Mouse (Mus musculus): ENCODE measurements around the gene Slc12a3. TPM values are rescaled to one million over a fixed set of nuclear protein-coding genes. Genes with fewer than 3 reads are reported as not detected.
A peak's percentile ranks its signal among the peaks of the same experiment; 100 is the strongest.

Slc12a3 gene
- polyA plus RNA-seq, 1 experiment: 600 TPM

DNA sequence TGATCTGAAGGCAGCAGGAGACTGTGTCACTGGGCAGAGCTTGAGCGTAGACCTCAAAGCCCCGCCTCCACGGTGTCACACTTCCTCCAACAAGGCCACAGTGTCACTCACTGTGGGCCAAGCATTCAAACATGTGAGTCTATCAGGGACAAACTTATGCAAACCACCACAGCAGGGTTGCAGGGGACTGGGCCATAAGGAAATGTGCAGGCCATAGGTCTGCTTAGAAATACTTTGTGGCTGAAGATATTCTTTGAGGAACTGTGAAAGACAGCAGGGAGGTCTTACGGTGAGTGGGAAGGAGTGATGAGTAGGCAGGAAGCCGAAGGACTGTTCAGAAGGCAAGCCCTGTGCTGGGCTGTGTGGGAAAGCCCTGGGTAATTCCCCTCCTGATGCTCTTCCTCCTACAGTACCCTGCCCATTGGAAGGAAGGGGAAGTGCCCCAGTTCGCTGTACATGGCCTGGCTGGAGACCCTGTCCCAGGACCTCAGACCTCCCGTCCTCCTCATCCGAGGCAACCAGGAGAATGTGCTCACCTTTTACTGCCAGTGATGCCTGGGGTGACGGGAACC, 36.5 kb downstream of the Slc12a3 start:
- Histone ChIP-seq H3K36me3 (ENCODE audit: control insufficient read depth, insufficient read depth, low read length) (no peaks in the 10 kb centered on the region), H3K27me3 (replicated peaks; ENCODE audit: control insufficient read depth, insufficient read depth, low read length) (no peaks in the 10 kb centered on the region), H3K4me1 (ENCODE audit: control insufficient read depth, insufficient read depth, low read length) (peaks cover 31% of the 10 kb centered on the region), H3K27ac (ENCODE audit: insufficient read depth, low read depth, low read length) (no peak overlapping the region), H3K4me3 (ENCODE audit: insufficient read depth, low read depth, low read length) (no peak overlapping the region)
- WGBS: 82% methylated on average over 9 of the region's 9 CpGs
- TF ChIP-seq POLR2A (IDR thresholded peaks at IDR 0.05; ENCODE audit: low read depth, low read length) (peak; percentile 68), CTCF (conservative IDR thresholded peaks at IDR 0.05; ENCODE audit: insufficient read depth, insufficient read length, low read depth, low read length) (no peak)
- DNase-seq: peak; percentile 72

DNA sequence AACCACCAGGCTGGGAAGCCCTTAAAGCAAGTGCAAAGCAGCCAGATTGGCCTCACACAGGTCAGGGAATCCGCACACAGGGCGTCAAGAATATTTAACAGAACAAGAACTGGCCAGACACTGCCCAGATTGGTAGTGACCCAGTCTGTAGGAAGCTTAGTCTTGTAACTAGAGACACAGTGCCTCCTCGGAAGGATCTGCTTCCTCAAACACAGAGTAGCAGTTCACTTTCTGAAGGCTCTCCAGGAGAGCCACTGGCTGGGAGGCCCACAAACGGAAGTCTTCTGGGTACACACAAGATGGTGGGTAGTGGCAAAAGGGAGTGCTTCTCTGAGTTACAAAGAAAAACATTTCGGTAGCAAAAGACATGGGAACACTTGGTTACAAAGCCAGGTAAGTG, 41.8 kb downstream of the Slc12a3 start:
- H3K27ac ChIP-seq (ENCODE audit: insufficient read depth, low read depth, low read length): no peak overlapping the region
- no peak overlapping the region for H3K4me3 ChIP-seq (ENCODE audit: insufficient read depth, low read depth, low read length)
- peak; percentile 45 for DNase-seq
- H3K4me1 ChIP-seq (ENCODE audit: control insufficient read depth, insufficient read depth, low read length): no peaks in the 10 kb centered on the region; the same call in 1 of the 2 replicates
- no peak for TF ChIP-seq CTCF (conservative IDR thresholded peaks at IDR 0.05; ENCODE audit: insufficient read depth, insufficient read length, low read depth, low read length)
- no peaks in the 10 kb centered on the region for H3K27me3 ChIP-seq (replicated peaks; ENCODE audit: control insufficient read depth, insufficient read depth, low read length)
- H3K36me3 ChIP-seq (ENCODE audit: control insufficient read depth, insufficient read depth, low read length): no peaks in the 10 kb centered on the region
- WGBS: 76% methylated on average over 5 of the region's 5 CpGs

GRCm38 (mm10) chr8:94372955-94373599, 44.1 kb downstream of the Slc12a3 start:
- TF ChIP-seq POLR2A (IDR thresholded peaks at IDR 0.05; ENCODE audit: low read depth, low read length) (no peak), CTCF (conservative IDR thresholded peaks at IDR 0.05; ENCODE audit: insufficient read depth, insufficient read length, low read depth, low read length) (no peak)
- Histone ChIP-seq H3K4me1 (ENCODE audit: control insufficient read depth, insufficient read depth, low read length) (no peaks in the 10 kb centered on the region; the same call in 1 of the 2 replicates), H3K27me3 (replicated peaks; ENCODE audit: control insufficient read depth, insufficient read depth, low read length) (no peaks in the 10 kb centered on the region), H3K4me3 (ENCODE audit: insufficient read depth, low read depth, low read length) (no peak overlapping the region), H3K36me3 (ENCODE audit: control insufficient read depth, insufficient read depth, low read length) (no peaks in the 10 kb centered on the region), H3K27ac (ENCODE audit: insufficient read depth, low read depth, low read length) (no peak overlapping the region)
- 73% methylated on average over 6 of the region's 6 CpGs for WGBS
- no peak for DNase-seq

GRCm38 (mm10) chr8:94375551-94375991, 46.6 kb downstream of the Slc12a3 start:
- peaks cover 5% of the 10 kb centered on the region; the same call in 1 of the 2 replicates for H3K4me1 ChIP-seq (ENCODE audit: control insufficient read depth, insufficient read depth, low read length)
- no peak for DNase-seq
- no peak overlapping the region for H3K4me3 ChIP-seq (ENCODE audit: insufficient read depth, low read depth, low read length)
- no peak for TF ChIP-seq POLR2A (IDR thresholded peaks at IDR 0.05; ENCODE audit: low read depth, low read length)
- TF ChIP-seq CTCF (conservative IDR thresholded peaks at IDR 0.05; ENCODE audit: insufficient read depth, insufficient read length, low read depth, low read length): no peak
- H3K27ac ChIP-seq (ENCODE audit: insufficient read depth, low read depth, low read length): no peak overlapping the region
- no peaks in the 10 kb centered on the region for H3K27me3 ChIP-seq (replicated peaks; ENCODE audit: control insufficient read depth, insufficient read depth, low read length)
- 43% methylated on average over 3 of the region's 3 CpGs for WGBS
- no peaks in the 10 kb centered on the region for H3K36me3 ChIP-seq (ENCODE audit: control insufficient read depth, insufficient read depth, low read length)

- no peak overlapping the region for H3K27ac ChIP-seq (ENCODE audit: insufficient read depth, low read depth, low read length)
- WGBS: 55% methylated on average over 3 of the region's 3 CpGs
Measured at GRCm38 (mm10) chr8:94376176-94376575, 47.2 kb downstream of the Slc12a3 start.

DNA sequence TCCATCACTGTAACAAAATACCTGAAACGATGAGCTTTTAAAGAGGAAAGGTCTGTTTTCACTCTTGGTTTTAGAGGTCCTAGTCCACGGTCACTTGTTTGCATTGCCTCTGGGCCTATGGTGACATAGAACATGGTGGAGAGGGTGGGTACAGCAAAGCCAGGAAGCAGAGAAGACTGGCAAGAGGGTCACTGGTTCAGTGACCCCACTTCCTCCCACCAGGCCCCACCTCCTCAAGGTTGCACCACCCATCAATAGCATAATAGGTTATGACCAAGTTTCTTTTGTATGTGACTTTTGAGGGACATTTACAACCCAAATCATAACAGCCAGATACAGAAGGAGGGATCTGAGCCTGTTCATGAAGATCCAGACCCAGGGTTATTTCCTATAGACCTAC, 47.6 kb downstream of the Slc12a3 start:
- 84% methylated on average over 2 of the region's 2 CpGs for WGBS
- no peak for TF ChIP-seq CTCF (conservative IDR thresholded peaks at IDR 0.05; ENCODE audit: insufficient read depth, insufficient read length, low read depth, low read length)
- TF ChIP-seq POLR2A (IDR thresholded peaks at IDR 0.05; ENCODE audit: low read depth, low read length): no peak
- H3K27me3 ChIP-seq (replicated peaks; ENCODE audit: control insufficient read depth, insufficient read depth, low read length): no peaks in the 10 kb centered on the region
- peak overlapping the region; percentile 52 for H3K27ac ChIP-seq (ENCODE audit: insufficient read depth, low read depth, low read length)
- DNase-seq: no peak
- H3K4me1 ChIP-seq (ENCODE audit: control insufficient read depth, insufficient read depth, low read length): peaks cover 5% of the 10 kb centered on the region; the same call in 1 of the 2 replicates
- H3K36me3 ChIP-seq (ENCODE audit: control insufficient read depth, insufficient read depth, low read length): no peaks in the 10 kb centered on the region
- no peak overlapping the region for H3K4me3 ChIP-seq (ENCODE audit: insufficient read depth, low read depth, low read length)

More at GRCm38 (mm10) chr8:94376176-94376575, 47.2 kb downstream of the Slc12a3 start:
- H3K27me3 ChIP-seq (replicated peaks; ENCODE audit: control insufficient read depth, insufficient read depth, low read length): no peaks in the 10 kb centered on the region
- no peak overlapping the region for H3K4me3 ChIP-seq (ENCODE audit: insufficient read depth, low read depth, low read length)
- no peaks in the 10 kb centered on the region for H3K36me3 ChIP-seq (ENCODE audit: control insufficient read depth, insufficient read depth, low read length)
- H3K4me1 ChIP-seq (ENCODE audit: control insufficient read depth, insufficient read depth, low read length): peaks cover 5% of the 10 kb centered on the region; the same call in 1 of the 2 replicates
- no peak for DNase-seq
- no peak for TF ChIP-seq POLR2A (IDR thresholded peaks at IDR 0.05; ENCODE audit: low read depth, low read length)
- TF ChIP-seq CTCF (conservative IDR thresholded peaks at IDR 0.05; ENCODE audit: insufficient read depth, insufficient read length, low read depth, low read length): no peak

DNA sequence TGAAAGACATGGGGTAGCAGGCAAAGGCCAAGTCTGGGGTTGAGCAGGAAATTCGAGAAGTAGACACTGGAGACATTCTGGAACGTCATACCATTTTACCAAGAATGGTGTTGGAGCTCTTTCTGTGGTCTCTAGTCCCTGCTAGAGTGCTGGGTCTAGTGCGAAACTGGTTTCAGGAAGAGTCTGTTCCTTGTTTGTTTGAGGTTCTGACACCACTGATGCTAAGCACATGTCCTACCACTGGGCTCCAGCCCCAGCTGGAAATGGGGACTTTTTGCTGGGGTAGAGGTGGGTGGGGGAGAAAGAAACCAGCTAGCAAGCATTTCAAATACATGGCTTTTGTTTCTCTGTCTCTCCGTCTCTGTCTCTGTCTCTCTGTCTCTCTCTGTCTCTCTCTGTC, 48.0 kb downstream of the Slc12a3 start:
- no peak for TF ChIP-seq POLR2A (IDR thresholded peaks at IDR 0.05; ENCODE audit: low read depth, low read length)
- no peak for TF ChIP-seq CTCF (conservative IDR thresholded peaks at IDR 0.05; ENCODE audit: insufficient read depth, insufficient read length, low read depth, low read length)
- no peaks in the 10 kb centered on the region for H3K27me3 ChIP-seq (replicated peaks; ENCODE audit: control insufficient read depth, insufficient read depth, low read length)
- H3K36me3 ChIP-seq (ENCODE audit: control insufficient read depth, insufficient read depth, low read length): no peaks in the 10 kb centered on the region
- no peak for DNase-seq
- peak overlapping the region; percentile 52 for H3K27ac ChIP-seq (ENCODE audit: insufficient read depth, low read depth, low read length)
- H3K4me3 ChIP-seq (ENCODE audit: insufficient read depth, low read depth, low read length): no peak overlapping the region
- WGBS: 76% methylated on average over 4 of the region's 4 CpGs
- H3K4me1 ChIP-seq (ENCODE audit: control insufficient read depth, insufficient read depth, low read length): peaks cover 5% of the 10 kb centered on the region; the same call in 1 of the 2 replicates

All from kidney, adult 2 months (tissue).